Mouse (Mus musculus) bone marrow macrophage, adult 2 months (primary cell): ENCODE results near the gene Wdr41.

ENCODE experiments used
- CTCF ChIP-seq: IDR thresholded peaks from 2 replicates; pipeline ENCODE4 v1.5.1; 2012; ENCODE audit warnings: low read depth, mild to moderate bottlenecking, low read length, moderate library complexity
- POLR2A ChIP-seq: IDR thresholded peaks from 2 replicates; pipeline ENCODE4 v1.6.1; 2012; ENCODE audit warnings: mild to moderate bottlenecking, low read depth, low read length, borderline replicate concordance

GRCm38 (mm10) chr13:95040140-95040738 lies 64.1 kb downstream of the Wdr41 start:
- TF ChIP-seq CTCF (no peak), POLR2A (no peak)
